Mouse (Mus musculus) T-helper 1 cell (primary cell): ENCODE measurements around the gene Fbn1.

Source experiments
- in situ Hi-C: fragments of 300-600 bp; cut with MboI, MseI; formaldehyde crosslinking; loops from one replicate; pipeline ENCODE4 v1.15.1; 2025; ENCODE audit warnings: high pct_unique_total_duplicates

The Fbn1 gene

DNA sequence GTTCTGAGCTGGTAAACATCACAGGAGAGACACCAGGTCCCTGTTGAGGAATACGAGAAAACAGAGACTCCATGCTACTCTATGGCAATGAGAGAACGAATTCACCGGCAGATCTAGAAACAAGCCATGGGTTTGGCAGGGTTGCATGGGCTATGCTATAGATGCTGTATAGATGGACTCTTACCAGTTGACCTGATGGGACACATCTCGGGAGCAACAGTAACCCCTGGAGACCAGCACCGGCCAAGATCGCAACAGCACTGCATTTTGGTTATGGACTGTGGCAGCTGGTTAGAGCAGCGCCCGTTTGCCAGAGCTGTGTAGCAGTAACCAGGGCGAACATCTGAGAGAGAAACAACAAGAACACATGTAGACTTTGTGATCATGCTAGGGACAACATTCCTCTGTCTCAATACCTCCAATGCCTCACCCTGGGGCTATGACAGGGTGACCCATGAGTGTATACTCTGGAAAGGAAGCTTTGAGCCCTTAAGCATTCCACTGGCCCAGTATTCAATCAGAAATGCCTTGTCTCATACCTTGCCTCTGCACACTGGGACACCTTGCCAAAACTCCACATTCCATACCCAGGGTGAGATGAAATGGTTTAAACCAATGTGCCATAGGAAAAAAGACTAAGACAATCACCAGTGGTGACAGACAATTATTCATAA is 113.2 kb downstream of the Fbn1 start:
- in situ Hi-C loops: no loop called here

DNA sequence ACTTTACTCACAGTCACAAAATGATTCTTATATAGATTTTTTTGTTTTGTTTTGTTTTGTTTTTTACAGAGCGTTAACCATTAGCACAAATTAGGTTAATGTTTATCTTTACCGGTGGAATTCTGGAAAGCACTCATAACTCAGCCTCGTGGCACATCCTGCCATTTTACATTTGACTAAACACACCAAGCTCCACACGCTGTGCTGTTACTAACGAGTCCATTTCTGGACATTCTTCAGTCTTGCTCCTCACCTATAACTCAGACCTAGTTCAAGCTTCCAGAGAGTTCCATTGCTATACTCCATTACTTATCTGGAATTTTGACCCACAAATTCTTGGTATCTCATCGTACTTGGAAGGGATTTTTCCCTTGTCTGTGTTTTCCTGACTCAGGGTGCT is 116.2 kb downstream of the Fbn1 start:
- in situ Hi-C loops: no loop called here

DNA sequence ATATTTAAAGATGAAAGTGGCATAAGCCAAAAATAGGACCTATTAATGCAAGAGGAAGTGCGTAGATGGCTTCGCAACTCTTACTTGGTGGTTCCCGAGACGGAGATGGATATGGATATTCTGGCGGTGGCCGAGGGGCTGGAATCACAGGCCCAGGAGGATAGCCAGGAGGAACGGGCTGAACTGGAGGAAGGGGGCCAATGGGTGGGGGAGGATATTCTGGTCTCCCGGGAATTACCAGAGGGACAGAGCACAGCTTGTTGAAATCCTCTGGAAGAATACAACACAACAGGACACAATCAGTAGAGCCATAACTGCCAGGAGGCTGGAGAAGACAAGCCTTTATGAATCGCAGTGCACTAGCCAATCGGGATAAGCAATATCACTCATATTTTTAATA is 118.0 kb downstream of the Fbn1 start:
- in situ Hi-C loops: no loop called here

DNA sequence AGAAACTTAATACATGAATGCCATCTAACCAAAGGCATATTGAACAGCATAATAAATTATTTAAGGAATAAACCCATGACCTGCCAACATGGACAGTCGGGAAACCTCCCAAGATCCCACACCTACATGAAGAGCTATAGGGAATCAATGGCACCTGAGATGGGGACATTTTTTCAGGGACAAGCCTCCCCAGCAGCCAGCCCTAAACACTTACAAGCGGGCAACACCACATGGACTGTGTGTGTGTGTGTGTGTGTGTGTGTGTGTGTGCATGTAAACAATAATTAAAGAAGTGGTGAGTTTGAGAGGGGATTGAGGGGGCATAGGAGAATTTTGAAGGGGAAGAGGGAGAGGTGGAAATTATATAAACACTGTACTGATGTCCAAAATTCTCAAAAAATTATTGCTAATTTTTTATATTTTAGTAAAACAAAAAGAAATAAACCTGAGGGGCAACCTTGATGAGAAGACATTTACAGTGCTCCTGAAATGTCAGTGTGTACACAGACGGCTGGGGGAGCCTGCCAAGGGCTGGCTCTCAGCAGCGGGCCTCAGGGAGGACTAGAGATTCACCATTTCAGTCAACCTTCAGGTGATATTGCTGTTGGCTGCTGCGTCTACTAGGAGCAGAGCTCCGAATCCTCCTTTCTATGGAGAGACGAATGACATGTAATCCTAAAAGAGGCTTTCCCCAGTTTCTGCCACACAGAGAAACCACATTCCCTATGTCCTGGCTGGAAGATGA is 121.4 kb downstream of the Fbn1 start:
- in situ Hi-C loops: no loop called here

DNA sequence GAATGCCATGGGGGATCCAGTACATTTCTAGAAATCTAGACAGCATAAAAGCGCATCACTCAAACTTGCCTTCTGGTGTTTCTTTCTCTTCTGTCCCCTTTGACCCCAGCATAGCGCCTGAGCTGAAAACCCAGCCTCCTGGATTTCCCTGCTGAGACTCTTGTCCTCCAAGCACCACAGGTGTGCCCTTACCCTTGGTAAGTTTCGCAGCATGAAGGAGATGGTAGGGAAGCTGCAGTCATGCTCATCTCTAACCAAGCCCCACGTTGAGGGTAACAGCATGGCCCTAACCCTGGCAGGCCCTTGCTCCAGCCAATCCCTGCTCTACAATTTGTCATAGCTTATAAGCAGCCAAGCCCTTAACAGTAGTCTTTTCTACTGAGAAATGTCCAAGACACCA is 122.9 kb downstream of the Fbn1 start:
- in situ Hi-C loops: no loop called here

DNA sequence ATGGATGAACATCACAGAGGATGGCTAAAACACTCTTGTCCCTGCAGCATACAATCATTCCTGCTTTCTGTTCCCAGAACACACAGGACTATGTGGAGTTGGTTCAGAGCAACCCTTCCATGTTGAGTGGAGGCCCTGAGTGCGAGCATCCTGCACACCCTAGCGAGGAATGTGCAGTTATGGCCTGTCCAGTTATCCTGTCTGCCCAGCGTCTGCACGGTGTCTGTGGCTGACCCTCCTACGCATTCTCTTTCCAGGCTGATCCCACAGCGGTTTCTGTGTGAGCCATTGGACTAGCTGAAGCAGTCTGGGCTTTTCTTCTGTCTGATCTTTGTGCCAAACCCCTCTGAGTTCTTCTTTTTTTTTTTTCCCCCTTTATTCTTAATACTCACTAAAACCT is 123.4 kb downstream of the Fbn1 start:
- in situ Hi-C loops: no loop called here

DNA sequence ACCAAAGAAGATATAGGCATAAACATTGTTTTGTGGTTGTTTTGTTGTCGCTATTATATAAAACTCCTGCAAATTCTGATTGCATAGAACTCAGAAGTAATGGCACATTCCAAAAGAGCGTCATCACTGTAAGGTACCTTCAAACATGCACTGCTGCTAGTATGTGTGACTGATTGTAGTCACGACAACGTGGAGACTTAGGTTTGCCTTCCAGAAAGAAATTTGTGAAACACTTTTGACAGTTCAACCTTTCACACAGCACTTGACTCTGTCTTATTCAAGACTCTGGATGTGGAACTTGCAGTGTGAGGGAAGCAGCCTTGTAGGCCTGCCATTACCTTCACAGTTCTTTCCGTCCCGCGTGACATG is 124.5 kb downstream of the Fbn1 start:
- in situ Hi-C loops: no loop called here

DNA sequence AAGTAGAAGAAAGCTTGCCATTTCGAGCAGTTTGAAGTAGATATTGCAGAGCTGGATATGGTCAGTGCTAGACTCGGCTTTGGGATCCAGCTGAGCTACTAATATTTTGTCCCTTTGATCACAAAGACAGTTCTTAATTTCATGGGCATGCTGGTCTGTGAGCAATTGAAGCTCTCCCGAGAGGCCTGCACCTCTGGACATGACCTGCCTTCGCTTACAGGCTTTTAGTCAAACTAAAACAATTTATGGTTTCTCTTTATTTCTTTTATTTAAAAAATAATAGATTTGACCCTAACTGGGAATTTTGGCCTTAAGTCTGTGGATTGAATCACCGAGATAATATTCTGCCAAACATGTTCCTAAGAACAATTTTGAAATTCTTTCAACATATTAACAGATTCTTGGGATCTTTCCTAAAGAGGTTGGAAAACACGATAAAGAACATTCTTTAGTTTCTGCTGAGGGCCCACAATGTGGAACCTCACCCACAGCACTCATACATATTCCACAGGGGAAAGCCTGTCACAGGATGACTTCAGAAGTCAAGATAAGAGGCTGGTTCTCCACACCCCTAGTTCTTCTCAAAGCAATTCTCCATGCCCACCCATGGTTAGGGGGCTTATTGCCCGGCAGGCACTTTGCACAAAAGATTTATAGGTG is 125.0 kb downstream of the Fbn1 start:
- in situ Hi-C loops: no loop called here

DNA sequence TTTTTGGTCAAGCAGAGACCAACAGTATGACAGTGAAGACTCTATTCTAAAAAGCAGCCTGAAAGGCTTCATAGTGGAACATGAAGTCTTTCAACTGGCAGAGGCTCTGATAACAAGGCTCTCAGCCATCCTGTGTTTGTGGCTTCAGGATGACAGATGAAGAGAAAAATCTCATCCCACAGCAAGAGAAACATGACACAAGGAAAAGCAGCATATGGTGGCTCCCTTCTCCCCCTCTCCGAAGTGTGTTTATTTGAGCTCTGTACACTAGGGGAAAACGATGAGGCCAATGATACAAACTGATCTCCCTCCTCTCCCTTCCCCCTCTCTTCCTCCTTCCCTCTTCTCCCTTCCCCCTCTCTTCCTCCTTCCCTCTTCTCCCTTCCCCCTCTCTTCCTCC is 127.7 kb downstream of the Fbn1 start:
- in situ Hi-C loops: no loop called here

DNA sequence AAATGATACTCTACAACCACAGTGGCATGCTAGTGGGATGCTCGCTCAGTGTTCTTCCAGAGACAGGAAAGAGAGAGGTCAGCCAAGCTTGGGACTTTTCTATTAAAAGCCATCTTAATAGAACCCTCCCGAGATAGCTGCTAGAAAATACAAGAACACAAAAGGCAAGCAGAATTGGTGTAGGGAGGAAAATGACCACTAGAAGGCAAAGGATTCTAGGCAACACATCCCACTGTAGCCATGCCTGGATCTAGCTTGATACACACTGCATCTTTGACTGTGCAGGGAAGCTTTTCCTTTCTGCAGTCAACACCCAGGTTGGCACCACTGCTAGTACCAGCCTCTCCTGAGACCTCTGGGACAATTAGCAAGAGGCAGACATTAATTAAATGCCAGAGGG is 128.6 kb downstream of the Fbn1 start:
- in situ Hi-C loops: no loop called here

DNA sequence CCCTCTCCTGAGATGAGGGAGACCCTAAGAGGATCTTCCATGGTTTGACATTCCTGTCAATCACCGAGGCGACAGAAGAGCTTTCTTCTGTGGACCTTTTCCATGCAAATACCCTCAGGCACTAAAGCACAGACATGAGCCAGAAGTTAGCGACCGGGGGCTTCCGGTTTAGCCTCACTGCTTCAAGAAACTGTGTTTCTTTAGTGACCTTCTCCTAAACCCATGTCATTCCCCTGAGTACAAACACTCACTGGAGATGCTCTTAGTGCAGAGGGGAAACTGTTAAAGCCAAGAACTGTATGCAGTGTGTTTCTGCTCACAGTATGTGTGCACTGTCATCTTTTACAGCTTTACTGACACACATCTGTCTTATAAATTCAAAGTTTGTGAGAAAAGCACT is 131.9 kb downstream of the Fbn1 start:
- in situ Hi-C loops: no loop called here

DNA sequence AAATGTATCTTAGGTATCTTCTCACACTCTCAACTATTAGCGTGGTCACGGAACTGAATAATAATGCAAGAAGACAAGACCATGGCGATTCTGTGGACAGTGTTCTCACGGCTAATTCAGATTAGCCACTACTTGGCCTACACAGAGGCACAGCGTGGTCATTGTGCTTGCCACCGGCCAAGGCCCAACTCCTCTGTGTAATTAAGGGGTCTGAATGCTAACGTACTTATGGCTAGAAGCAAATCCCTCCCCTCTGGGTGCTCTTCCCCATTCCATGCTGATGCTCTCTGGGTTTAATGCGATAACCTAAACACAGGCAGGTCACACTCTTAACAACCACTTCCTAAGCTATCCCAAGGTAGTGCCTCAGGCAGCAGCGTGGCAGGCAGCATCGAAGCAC is 132.5 kb downstream of the Fbn1 start:
- in situ Hi-C loops: no loop called here

DNA sequence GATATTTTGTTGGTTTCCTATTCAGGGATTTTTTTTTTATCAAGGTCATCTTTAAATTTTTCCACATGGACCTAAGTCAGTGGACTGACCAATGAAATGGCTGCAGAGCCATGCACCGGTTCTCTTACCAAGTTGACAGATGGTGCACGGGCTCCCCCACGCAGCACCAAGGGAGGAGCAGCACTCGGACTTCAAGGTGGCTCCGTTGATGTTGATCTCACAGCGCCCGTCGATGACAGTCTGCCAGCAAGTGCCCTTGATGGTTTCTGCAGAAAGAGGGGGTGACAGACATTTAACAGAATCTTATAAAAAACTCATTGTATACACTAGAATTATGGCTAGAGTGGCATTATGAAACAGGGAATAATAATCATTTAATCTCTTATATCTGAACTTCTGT is 138.1 kb downstream of the Fbn1 start:
- in situ Hi-C loops: no loop called here

DNA sequence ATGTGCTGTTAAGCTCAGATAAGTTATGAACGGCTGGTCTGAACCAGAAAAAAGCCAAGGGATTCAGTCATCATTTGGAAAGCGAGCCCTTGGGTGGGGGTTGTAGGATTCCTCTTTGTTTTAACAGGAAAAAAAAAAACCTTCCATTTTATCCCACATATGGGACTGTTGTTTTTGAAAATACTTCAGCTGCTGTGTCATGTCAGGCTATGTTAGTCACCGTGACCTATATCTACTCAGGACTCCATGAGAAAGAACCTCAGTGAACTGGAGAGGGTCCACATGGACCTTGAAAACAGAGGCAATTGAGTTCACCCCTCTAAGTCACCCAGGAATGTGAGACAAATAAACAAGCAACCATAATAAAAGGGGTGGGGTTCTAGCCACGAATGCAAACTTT is 139.2 kb downstream of the Fbn1 start:
- in situ Hi-C loops: no loop called here

DNA sequence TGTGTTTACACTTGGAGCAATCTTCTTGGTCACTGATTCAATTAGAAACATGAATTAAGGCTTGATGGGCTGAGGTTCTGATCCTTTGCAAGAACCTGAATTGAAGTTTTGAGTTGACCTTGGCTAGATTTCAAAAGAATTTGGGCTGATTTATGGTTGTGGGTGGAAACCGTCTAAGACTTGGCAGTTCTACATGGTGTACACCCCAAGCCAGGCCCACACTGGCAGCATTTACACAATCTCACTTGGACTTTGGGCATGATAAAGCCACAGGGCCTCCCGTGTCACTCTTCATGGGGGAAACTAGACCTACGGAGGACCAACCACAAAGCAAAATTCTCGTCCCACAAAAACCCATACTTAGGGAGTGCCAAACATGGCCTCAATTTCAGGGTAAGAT is 146.1 kb downstream of the Fbn1 start:
- in situ Hi-C loops: no loop called here

DNA sequence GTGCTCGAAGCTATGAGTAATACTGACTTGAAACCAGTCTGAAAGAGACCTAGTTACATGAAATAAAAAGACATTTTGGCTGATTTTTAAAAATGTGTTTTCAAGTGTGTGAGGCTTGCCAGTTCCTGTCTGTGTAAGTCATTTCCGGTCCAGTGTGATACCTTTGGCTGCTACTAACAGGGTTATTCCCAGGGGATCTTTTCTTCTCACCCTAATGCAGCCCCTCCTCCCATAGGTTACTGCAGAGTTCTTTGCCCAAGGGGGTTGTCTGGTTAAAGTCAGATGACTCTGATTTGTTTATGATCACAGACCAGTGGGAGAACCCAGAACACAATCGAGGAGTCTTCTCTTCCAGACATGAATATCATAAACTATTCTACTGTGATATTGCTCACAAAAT is 151.3 kb downstream of the Fbn1 start:
- in situ Hi-C loops: no loop called here

DNA sequence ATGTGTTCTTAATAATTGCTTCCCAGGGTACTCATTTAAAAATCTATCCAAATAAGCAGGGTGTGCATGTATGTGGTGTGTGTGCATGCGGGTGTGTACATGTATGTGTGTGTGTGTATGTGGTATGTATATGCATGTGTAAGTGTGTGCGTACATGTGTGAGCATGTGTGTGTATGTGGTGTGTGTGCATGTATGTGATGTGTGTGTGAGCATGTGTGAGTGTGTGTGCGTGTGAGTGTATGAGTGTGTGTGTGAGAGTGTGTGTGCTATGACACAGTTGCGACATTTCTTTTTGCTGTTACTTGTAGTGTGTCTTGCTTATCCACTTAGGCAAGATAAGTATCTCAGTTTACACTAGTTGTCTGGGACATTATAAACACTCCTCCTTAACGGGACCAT is 151.7 kb downstream of the Fbn1 start:
- in situ Hi-C loops: no loop called here

DNA sequence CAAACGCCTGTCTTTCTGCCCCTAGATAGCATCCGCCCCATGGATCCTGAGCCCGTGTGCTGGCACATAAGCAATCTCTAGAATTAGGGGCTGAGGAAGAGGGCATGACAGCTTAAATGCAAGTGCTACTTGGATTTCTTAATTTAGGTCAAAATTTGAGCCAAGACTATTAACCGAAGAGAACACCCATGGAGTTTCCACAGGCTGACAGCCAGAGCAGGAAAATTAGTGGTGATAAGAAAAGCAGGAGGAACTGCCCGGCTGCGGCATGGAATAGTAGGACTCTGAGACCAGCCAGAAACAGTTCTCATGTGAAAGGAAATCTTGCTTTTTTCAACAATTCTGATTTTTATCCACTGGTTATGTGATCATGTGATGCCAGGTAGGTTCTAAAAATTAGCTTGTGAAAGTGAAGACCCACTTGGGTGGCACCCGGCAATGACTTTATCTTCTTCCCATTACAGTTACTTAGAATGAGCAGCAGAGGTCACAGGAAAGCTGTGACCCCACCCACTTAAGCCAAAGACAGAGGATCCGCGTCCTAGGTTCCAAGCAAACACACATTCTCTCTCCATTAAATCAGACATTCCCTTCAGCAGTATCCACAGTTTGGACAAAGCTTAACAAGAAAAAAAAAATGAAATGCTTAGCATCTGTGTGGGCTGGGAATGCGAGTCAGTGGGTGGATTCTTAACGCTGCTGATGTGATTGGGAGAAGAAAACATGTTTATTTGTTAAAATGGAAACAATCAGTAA is 152.4 kb downstream of the Fbn1 start:
- in situ Hi-C loops: no loop called here

DNA sequence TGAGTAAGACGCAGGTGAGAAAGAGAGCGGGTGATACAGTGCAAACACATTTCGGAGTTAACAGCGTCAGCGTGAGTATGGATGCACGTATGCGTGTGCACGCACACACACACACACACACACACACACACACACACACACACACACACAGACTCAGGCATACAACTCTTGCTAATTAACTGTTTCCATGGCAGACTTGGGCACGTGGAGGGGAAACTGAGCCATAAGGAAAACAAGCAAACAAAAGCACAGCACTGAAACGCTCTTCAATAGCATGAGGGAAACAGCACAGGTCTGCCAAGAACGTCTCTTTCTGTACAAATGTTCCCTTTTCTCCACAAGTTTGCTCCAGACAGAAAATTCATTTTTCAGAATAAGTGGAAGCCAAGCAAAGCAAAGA is 153.2 kb downstream of the Fbn1 start:
- in situ Hi-C loops: no loop called here

DNA sequence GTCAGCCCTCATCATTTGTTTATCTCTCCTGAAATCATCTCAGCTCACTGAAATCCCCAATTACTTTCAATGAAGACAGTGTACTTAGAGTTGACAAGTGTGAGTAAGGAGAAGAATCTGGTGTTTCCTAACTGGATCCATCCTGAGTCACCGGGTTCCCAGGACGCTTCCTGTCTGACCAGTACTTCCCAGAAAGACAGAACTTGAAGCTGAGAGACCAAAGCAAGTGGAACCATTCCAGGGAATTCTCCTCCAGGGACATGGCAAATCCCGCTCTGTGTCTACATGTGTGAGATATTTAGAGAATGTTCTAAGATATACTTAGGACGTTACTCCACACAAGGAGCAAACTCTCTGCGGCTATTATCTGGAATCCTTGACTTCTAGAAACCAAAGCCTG is 158.6 kb downstream of the Fbn1 start:
- in situ Hi-C loops: no loop called here

DNA sequence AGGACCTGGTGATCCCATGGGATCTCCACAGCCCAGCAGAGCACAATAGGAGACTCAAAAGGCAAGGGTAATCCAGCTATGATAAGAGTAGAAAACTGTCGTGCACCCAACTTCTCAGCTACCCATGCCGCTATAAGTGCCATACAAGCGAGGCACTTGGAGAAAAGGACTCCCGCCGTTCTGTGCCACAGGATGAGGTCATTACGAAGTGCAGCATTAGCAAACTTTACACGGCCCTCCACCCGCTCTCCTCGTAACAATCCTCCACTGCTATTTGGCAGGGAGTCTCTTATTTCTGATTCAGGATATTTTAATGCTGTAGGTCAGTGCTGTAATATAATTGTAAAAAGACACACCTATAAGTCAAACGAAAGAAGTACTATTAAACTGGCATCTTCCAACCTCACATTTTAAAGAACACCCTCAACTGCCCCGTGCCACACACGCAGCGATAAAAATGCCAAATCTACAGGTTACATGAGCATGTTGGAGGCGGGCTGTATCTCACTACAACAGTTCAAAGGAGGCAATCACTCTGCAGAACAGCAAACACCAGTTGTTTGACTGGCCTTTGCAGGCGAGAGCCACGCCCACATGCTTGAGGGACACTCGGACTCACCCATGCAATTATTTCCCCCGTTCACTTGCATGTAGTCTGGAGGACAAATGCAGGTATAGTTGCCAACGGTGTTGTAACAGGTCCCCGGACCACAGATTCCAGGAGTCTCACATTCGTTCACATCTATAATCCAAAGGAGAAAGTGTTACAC is 165.4 kb downstream of the Fbn1 start:
- in situ Hi-C loops: no loop called here

DNA sequence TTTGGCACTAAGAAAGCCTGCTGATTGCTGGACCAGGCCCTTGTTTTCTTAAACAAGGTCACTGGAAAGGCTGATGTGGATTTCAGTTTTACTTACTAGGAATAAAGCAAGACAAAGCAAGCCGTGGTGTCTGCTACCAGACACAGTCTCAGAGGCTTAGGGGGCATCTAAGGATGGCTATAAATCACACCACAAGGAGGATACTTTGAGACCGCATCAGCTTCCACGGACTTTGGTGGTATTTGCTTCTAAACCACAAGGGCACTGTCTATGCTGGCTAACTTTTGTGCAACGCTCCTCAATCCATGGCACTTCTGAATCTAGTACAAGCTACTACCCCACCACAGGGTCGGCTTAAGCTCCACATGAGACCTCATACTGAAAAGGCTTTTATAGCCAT is 167.4 kb downstream of the Fbn1 start:
- in situ Hi-C loops: no loop called here
